Mouse (Mus musculus) kidney, adult 2 months (tissue): ENCODE results near the gene Eif1b. TPM values are rescaled to one million over a fixed set of nuclear protein-coding genes. Genes with fewer than 3 reads are reported as not detected.
A peak's percentile ranks its signal among the peaks of the same experiment; 100 is the strongest.

Experiments used
- DNase-seq: peaks from one replicate; pipeline ENCODE4 v3.0.0; 2021
- H3K27ac ChIP-seq: fragments of 200-500 bp; 2 replicates; pipeline ENCODE4 v1.5.1; 2012; ENCODE audit warnings: low read depth, low read length, control low read depth, inconsistent platforms; ENCODE audit not compliant: insufficient read depth
- H3K27me3 ChIP-seq: fragments of 200-500 bp; replicated peaks from 2 replicates; pipeline ENCODE4 v1.6.1; 2012; ENCODE audit warnings: mild to moderate bottlenecking, moderate library complexity, low read length, inconsistent platforms; ENCODE audit not compliant: control insufficient read depth, insufficient read depth
- H3K36me3 ChIP-seq: fragments of 200-500 bp; 2 replicates; pipeline ENCODE4 v1.6.1; 2012; ENCODE audit warnings: mild to moderate bottlenecking, moderate library complexity, low read length, inconsistent platforms; ENCODE audit not compliant: control insufficient read depth, insufficient read depth
- H3K4me1 ChIP-seq: fragments of 200-500 bp; 2 replicates; pipeline ENCODE4 v1.6.1; 2011; ENCODE audit warnings: low read length; ENCODE audit not compliant: control insufficient read depth, insufficient read depth
- H3K4me3 ChIP-seq: fragments of 200-500 bp; 2 replicates; pipeline ENCODE4 v1.5.1; 2011; ENCODE audit warnings: mild to moderate bottlenecking, low read depth, low read length, control low read depth; ENCODE audit not compliant: insufficient read depth
- CTCF ChIP-seq: fragments of 200-500 bp; conservative IDR thresholded peaks from 2 replicates; pipeline ENCODE4 v1.5.1; 2011; ENCODE audit warnings: low read depth, mild to moderate bottlenecking, control low read depth, low read length, moderate library complexity, mixed read lengths; ENCODE audit not compliant: insufficient read depth, insufficient read length
- POLR2A ChIP-seq: fragments of 200-500 bp; IDR thresholded peaks from one replicate; pipeline ENCODE4 v1.6.1; 2011; ENCODE audit warnings: low read depth, low read length, control low read depth
- WGBS: fragments of 180-500 bp; shearing (Covaris S2); methylation state at CpG from one replicate; pipeline ENCODE4 v1.1.7; 2018; 5-methylcytosine and 5-hydroxymethylcytosine counted together
- polyA plus RNA-seq: library from polyadenylated mRNA; depleted of rRNA; stranded (reverse); fragments of >200 nt; gene quantifications from 2 replicates; pipeline ENCODE4 v1.2.3, GENCODE M21; 2012; rRNA removed

Gene Eif1b
- polyA plus RNA-seq: 40.7 and 41.0 TPM in 2 replicates

DNA sequence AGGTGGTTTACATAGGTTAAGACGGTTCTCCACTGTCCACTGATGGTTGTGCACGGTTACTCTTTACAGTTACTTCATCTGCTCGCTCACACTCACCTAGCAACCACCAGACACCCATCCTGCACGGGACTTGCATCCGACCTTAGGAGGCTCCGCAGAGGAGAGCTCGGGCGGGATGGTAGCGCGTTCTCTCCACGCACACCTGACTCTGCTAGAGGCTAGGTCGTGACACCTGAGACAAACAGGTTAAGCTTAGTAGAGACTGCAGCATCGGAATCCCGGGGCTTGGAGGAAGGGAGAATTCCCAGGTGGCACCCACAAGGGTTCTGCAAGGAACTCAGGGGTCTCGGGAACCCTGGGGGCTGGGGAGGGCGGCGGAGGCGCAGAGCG lies at the start of gene Eif1b:
Eif1b (plus strand) TSS at position 223 of the 390 bp plus-strand sequence.
- Histone ChIP-seq H3K36me3 (0 out of 2 replicates have a peak, but pooled peaks cover 1% of the 10 kb centered on the region), H3K27ac (peak within 1 kb of the TSS; percentile 44), H3K27me3 (no peaks in the 10 kb centered on the region), H3K4me1 (no peaks in the 10 kb centered on the region), H3K4me3 (peak within 1 kb of the TSS; percentile 79)
- WGBS: 5% methylated on average over 19 of the region's 19 CpGs
- TF ChIP-seq CTCF: no peak
- TF ChIP-seq POLR2A: no peak
- DNase-seq: peak; percentile 49

DNA sequence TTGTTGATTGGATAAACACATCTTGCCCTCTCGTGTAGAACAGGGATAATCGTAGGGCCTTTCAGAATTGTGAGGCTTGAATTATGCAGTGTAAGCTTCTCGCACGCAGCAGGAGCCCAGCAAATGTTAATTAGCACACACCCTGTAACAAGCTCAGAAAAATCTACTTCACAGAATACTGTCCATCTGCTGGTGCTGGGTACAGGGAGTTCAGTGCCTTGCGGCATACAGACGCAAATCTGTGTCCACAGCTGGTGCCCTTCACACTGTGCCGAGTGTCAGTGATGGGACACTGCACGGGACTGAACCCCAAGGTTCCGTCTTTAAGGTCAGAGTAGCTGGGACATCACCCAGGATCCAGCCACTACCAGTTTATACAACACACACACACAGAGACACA lies 47.4 kb upstream of the Eif1b start:
- WGBS: 68% methylated on average over 9 of the region's 9 CpGs
- H3K36me3 ChIP-seq: no peaks in the 10 kb centered on the region
- DNase-seq: no peak
- TF ChIP-seq CTCF (no peak), POLR2A (no peak)
- H3K27ac ChIP-seq: no peak overlapping the region
- H3K27me3 ChIP-seq: no peaks in the 10 kb centered on the region
- H3K4me1 ChIP-seq: no peaks in the 10 kb centered on the region
- no peak overlapping the region for H3K4me3 ChIP-seq

DNA sequence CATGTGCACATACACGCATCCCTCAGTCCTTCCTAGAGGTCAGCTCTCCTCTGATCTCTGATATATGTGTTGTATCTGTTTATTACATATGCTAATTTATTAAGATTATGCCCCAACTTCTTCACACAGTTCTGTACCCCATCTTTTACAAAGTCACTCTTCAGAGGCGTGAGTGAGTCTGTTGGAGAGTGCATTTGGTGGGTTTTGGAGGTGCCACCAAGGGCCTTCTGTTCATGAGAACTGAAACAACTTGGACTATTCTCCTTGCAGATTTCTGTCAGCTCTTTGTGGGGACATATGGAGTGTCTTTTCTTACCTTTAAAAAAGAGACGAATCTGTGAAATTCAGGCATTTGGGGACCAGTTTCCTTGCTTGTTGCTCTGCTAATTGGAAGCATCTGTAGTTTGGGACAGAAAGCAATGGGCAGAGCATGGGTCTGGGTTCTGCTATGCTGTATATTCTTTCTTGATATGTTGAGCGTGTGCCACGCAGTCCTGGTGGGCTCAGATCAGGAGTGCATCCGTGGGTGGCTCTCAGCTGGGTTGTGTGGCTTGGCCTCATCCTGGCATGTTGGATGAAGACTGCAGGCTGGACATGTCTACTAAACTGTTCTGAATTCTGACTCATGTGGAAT lies 42.2 kb upstream of the Eif1b start:
- no peaks in the 10 kb centered on the region for H3K36me3 ChIP-seq
- H3K4me3 ChIP-seq: no peak overlapping the region
- H3K27me3 ChIP-seq: no peaks in the 10 kb centered on the region
- H3K4me1 ChIP-seq: no peaks in the 10 kb centered on the region
- 89% methylated on average over 6 of the region's 6 CpGs for WGBS
- H3K27ac ChIP-seq: no peak overlapping the region
- DNase-seq: no peak
- TF ChIP-seq CTCF: no peak
- TF ChIP-seq POLR2A: no peak

DNA sequence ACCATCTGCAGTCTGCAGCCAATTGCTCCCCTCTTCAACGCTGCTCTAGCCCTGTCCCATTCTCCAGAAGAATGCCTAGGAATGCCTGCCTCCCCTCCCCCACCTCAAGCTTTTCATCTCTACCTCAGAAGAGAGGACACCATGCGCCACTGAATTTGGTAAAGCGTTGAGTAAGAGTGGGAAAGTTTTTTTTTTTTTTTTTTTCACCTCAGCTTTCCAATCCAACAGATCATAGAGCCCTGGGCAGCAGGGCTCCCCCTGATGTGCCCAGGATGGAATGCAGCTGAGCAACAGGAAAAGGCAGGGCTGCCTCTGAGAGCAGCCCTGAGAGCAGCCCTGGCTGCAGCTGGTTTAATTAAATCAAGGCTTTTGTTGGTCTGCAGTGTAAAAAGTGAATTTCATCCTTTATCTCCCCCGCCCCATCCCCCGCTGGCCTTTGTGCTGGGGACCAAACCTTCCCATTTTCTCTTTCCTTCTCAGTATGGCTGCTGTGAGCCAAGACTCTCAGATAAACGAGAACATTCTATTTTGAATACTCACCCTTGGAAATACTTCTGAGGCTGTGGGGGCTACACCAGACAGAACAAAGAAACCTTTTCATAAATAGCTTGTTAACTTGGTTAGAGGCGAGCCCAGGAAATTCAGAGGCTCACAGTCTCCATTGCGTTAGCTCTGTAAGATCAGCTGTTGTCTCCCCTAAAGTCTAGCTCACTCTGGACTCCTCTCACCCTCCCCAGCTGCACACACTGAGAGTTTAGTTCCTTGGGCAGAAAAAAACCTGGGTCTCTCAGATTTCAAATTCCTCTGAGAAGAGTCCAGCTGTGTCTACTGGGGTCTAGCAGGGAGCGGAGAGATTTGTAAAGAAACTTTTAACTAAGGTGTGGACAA lies 36.0 kb upstream of the Eif1b start:
- WGBS: 37% methylated on average over 9 of the region's 9 CpGs
- no peak for DNase-seq
- TF ChIP-seq CTCF (no peak), POLR2A (no peak)
- no peaks in the 10 kb centered on the region for H3K4me1 ChIP-seq
- H3K27me3 ChIP-seq: no peaks in the 10 kb centered on the region
- no peaks in the 10 kb centered on the region for H3K36me3 ChIP-seq
- no peak overlapping the region for H3K4me3 ChIP-seq
- H3K27ac ChIP-seq: no peak overlapping the region

DNA sequence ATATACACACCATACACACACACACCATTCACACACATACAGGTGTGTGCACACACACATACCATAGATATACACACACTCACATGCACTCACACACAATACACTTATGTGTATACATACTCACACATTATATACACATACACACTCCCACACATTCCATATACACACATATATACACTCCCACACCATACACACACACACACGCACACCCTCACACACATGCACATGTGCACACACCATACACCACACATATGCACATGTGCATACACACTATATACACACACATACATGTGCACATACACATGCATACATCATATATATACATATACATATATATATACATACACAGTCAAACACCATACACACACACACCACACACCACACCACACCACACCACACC lies 21.6 kb upstream of the Eif1b start:
- H3K27ac ChIP-seq: no peak overlapping the region
- H3K4me3 ChIP-seq: no peak overlapping the region
- no peak for DNase-seq
- no peaks in the 10 kb centered on the region for H3K36me3 ChIP-seq
- TF ChIP-seq POLR2A (no peak), CTCF (no peak)
- 97% methylated on average over 1 of the region's 1 CpGs for WGBS
- no peaks in the 10 kb centered on the region for H3K27me3 ChIP-seq
- H3K4me1 ChIP-seq: no peaks in the 10 kb centered on the region

DNA sequence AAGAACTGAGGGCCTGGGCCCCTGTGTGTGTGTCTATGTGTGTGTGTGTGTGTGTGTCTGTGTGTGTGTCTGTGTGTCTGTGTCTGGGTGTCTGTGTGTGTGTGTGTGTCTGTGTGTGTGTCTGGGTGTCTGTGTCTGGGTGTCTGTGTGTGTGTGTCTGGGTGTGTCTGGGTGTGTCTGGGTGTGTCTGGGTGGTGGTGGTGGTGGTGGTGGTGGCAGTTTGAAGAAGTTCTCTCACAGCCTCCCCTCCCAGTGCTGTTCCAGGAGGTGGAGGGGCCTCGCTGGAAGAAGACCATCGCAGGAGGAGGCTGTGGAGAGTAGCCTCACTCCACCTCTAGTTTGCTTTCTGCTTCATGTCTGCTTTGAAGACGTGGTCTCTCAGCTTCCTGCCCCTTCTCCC lies 10.4 kb upstream of the Eif1b start:
- Histone ChIP-seq H3K27ac (no peak overlapping the region), H3K27me3 (no peaks in the 10 kb centered on the region), H3K36me3 (no peaks in the 10 kb centered on the region), H3K4me1 (no peaks in the 10 kb centered on the region), H3K4me3 (no peak overlapping the region)
- TF ChIP-seq POLR2A: no peak
- TF ChIP-seq CTCF: no peak
- no peak for DNase-seq
- WGBS: 67% methylated on average over 3 of the region's 3 CpGs

DNA sequence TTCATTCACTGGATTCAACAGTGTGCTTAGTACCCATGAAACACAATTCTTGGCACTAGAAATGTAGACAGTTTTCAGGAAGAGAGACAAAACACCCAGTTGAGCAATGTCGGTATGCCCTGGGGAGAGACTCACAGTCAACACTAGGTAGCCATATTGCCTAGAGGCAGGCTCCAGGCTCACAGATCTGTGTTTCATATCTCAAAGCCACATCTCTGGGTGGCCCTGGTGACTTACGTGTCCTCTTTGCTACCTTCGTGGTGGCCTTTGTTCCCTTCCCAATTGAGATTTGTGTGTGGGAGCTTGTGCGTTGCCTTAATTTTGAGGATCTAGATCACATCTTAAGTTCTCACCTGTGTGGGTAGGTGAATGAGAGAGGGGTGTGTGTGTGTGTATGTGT lies 9.7 kb upstream of the Eif1b start:
- Histone ChIP-seq H3K4me1 (no peaks in the 10 kb centered on the region), H3K4me3 (no peak overlapping the region), H3K27me3 (no peaks in the 10 kb centered on the region), H3K27ac (no peak overlapping the region), H3K36me3 (no peaks in the 10 kb centered on the region)
- TF ChIP-seq CTCF (no peak), POLR2A (no peak)
- 93% methylated on average over 4 of the region's 4 CpGs for WGBS
- DNase-seq: no peak
